Mouse (Mus musculus) monocyte, adult 5-6 weeks (primary cell): Measurements from ENCODE around the gene Tigd2. TPM values are rescaled to one million over a fixed set of nuclear protein-coding genes. Genes with fewer than 3 reads are reported as not detected.
"Not testable (repeated sequence)": the region's sequence is repeated elsewhere in the genome, so short reads cannot be mapped to it uniquely, and the experiment has no call there.

Experiments
- ATAC-seq: fragments of 153-309, 156-312 bp; replicated peaks from 2 replicates; pipeline ENCODE4 v1.8.0; 2017; ENCODE audit warnings: mild to moderate bottlenecking; ENCODE audit not compliant: low TSS enrichment, insufficient number of reproducible peaks, severe bottlenecking, poor library complexity, low FRiP score
- total RNA-seq: library from RNA; stranded (forward); fragments of 200-1000, 200-491, 200-594 nt; gene quantifications from 3 replicates; pipeline ENCODE4 v1.2.3, GENCODE M21; 2017

The Tigd2 gene
- 28.5 to 45.1 TPM (median 43.5 TPM) in 3 replicates for total RNA-seq

DNA sequence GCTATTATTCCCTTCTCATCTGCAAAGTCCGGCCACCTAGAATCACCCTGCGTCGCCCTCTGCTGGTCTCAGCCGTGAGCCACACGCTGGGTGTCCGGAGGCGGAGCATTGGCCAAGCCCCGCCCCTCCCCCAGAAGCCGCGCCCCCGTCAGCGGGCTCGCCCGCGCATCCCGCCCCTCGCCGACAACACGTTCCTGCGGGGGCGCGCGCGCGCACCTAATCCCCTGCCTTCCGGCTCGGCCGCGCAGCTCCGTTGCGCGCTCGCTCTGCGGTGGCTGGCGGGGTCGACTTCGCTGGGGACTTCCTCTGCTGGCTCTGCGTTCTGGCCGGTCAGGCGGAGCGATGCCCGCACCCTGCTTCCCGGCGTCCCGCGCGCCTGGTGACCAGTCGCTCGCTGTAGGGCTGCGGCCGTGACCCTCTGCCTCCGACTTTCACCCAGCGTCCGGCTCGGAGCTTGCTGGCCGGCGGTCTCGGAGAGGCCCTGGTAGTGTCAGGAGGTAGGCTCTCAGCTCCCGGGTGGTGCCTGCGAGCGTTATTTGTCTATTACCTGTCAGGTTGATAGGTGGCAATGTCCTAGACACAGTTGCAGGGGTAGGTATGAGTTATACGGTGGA is at the start of gene Tigd2:
Tigd2 (plus strand) TSS at position 186 of the 614 bp plus-strand sequence.
- peak; percentile 94 for ATAC-seq

GRCm38 (mm10) chr6:59161801-59162478 is 46.7 kb upstream of the Tigd2 start:
- ATAC-seq: no peak

DNA sequence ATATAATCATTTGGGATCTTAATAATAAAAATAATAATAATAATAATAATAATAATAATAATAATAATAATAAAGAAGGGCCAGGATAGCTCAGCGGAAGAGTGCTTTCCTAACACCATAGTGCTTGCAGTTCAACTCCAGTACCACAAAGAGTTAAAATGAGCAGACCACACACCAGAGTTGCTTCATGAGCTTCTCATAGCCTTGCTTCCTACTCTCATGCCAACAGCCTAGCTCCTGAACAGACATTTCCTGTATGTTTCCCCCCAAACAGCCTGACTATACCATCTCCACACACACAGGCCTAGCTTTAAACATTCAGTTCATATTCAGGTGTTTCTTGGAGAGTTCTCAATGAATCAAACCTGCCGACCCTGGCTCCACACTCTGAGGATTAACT is 45.8 kb upstream of the Tigd2 start:
- ATAC-seq: no peak

GRCm38 (mm10) chr6:59163407-59163806 is 45.3 kb upstream of the Tigd2 start:
- no peak for ATAC-seq

DNA sequence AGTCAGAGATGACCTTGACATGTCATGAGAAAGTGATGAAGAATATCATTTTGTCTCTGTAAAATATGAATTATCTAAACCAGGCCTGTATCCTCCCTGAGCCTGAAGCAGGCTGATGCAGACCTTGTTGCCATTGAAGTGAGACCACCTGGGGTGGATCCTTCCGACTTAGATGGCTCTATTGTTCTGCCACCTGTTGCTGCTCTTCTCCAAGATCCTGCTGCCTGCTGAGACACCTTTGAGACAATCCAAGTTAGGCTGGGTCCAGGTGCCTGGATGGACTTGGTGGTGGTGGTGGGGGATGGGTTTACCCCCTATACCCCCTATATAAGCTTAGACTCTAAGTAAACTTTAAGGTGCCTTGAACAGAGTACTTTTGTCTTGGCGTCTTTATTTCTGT is 39.7 kb upstream of the Tigd2 start:
- no peak for ATAC-seq

DNA sequence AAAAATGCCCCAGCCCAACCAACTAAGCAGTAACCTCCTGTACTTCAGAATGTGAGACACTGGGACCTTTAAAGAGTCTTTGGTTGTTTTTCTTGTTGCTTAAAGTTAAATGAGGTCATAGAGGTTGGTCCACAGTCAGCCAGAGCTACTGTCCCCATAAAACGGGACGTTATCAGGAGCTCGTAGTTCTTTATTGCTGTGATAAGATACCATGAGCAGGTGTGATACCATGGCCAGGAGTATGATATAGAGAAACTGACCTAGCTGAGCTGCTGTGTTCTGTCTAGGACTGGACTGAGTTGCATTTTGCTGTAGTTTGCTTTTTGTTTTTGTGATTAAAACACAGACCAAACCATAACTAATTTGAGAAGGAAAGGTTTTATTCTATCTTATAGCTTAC is 37.4 kb upstream of the Tigd2 start:
- no peak for ATAC-seq

GRCm38 (mm10) chr6:59173940-59174339 is 34.7 kb upstream of the Tigd2 start:
- ATAC-seq: no peak

GRCm38 (mm10) chr6:59178051-59178450 is 30.6 kb upstream of the Tigd2 start:
- no peak for ATAC-seq

GRCm38 (mm10) chr6:59180376-59180996 is 28.2 kb upstream of the Tigd2 start:
- peak; percentile 50; the same call in 1 of the 2 replicates for ATAC-seq

DNA sequence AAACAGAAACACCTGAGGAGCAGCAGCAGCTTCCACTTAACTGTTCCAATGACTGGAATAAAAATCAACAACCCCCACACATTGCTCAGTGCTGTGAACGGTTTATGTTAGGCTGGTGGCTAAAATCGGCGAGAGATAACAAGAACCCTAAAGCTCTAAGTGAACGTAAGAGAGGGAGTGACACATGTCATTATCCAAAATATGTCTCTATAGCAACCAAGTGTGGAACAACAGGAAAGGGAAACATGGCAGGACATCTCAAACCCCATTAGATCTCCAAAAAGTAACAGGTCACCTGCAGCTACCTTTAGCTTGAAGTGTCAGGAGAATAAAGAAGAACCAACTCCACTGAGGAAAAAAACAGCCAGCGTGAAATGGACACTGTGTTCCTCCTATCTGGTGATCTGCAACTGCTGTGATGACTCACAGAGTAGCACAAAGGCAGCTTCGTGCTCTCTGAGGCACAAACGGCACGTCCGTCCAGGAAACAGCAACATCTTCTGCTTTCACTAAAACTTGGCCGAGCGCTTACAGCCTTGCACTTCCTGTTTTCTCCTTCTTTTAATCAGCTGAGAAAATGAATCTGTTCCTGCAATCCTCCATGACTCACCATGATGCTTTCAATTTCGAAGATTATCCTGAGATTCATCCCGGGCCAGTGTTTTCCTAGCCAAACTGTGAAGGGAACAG is 23.5 kb upstream of the Tigd2 start:
- peak; percentile 56 for ATAC-seq

DNA sequence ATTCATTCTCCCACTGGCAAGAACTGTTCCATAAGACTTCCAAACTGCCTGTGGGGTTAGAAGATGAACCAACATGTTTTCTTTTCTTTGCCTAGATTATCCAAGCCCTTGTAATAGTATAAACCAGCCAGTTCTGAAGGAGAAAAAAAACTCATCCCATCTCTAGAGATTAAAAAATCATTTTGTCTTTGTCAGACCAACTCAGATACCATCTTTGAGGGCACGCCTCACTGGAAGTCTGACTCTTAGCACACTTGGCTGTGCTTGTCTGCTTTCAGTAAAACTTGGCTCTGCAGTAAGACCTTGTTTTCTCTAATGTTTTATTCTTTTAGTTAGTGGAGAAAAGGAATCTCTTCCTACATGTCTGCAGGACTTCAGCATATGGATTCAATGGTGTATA is 18.7 kb upstream of the Tigd2 start:
- no peak for ATAC-seq

GRCm38 (mm10) chr6:59194518-59194917 is 14.2 kb upstream of the Tigd2 start:
- not testable (repeated sequence) for ATAC-seq

DNA sequence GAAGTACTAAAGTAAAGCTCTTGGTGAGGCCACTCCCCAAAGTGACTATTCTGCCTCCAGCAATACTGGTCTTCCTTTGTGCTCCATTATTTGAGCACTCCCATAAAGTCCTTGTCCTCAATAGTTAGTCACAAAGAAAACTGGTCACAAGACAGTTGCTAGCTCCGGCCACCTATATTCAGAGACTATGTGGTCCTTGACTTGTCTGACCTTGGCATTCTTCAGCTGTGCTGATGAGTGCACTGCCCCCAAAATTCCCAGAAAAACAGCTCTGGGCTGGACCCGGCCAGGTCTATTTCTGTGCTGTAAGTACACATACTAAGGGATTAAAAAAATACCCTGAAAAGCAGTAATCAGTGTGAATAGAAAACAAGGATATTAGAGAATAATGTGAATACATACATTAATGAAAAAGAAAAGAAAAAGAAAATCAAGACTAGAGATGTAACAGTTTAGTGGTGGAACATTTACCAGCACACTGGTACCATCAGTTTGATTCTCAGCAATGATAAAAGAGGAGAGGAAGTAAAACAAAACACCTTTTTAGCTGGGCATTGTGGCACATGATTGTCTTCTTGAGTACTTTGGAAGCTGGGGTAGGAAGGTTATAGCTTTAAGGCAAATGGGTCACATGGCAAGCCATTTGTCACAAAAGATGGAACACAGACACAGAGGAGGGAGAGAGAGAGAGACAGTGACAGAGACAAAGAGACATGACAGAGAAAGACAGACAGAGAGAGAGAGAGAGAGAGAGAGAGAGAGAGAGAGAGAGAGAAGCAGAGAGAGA is 12.6 kb upstream of the Tigd2 start:
- no peak for ATAC-seq

DNA sequence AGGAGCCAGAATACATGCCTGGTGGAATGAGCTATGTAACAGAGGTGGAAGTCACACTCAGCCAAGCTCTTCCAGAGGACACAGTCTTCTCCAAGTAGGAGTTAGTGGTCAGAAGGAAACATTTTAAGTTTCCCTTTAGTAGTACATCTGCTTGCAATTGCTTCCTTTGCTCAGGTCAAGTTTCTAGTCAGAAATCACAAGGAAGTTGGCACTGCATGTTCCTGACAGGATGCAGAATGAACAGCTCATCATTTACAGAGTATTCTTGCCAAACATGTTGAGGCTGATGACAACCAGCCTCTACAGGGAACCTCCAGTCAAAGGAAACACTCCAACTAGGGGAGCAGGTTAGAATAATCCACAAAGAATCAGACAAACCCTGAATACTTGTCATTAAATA is 11.9 kb upstream of the Tigd2 start:
- no peak for ATAC-seq

DNA sequence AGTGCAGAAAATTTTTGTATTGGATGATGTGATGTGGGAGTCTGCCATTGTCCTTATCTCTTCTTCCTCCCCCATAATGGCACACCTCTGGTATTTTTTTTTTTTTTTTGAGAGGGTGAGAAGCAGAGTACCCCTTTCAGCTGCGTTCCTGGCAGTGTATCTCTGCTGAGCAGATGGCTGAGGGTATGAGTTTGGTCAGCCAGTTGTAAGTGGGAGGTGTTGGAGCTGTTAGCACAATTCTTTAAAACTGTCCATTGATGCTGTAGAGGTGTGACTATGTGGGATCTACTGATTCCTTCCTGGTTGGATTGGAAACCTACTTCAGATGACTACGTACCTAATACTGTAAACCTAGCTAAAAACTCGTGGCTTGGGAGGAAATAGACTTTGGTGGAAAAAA is 10.3 kb upstream of the Tigd2 start:
- ATAC-seq: no peak

DNA sequence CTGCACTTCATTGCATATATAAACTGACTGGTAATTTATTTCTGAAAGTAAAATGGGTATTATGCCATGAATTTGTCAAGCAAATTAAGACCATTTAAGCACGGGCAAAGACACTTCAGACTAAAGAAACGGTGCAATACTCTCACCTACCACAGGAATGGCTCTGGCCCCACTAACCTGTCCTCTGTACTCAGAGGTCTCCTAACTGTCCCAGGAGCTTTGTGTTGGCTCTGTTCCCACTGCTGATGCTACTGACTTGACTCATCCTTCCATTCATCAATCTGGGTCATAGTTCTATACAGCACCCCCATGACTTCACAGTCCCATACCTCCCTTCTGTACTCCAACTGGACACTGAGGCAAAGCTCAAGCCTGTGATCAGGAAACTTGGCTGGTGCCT is 9.6 kb upstream of the Tigd2 start:
- no peak for ATAC-seq

GRCm38 (mm10) chr6:59207561-59207960 is 1.1 kb upstream of the Tigd2 start:
- no peak for ATAC-seq

GRCm38 (mm10) chr6:59209299-59209707 is 633 bp downstream of the Tigd2 start:
- peak; percentile 41; the same call in 1 of the 2 replicates for ATAC-seq

DNA sequence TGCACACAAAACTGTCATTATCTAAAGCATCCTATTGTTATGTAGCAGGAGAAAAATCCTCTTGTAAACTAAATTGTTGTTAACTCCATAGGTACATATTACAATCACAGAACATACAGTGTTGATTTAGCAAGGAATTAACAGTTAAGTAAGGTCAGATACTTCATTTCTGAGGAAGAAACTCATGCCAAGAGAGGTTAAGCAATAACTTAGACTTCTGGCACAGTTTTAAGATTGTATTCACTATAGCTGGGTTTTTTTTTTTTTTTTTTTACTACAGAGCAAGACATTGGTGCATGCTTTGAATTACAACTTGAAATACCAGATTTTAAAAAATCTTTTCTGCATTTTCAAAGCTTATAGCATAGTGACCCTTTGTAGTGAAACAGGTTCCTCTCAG is 24.5 kb downstream of the Tigd2 start:
- ATAC-seq: no peak
